Mouse (Mus musculus): ENCODE results near the gene Cnot11. TPM values are rescaled to one million over a fixed set of nuclear protein-coding genes. Genes with fewer than 3 reads are reported as not detected.
A peak's percentile ranks its signal among the peaks of the same experiment; 100 is the strongest.

The Cnot11 gene
- polyA plus RNA-seq, 1 experiment from 2014 or later = 5.6 TPM

GRCm38 (mm10) chr1:39505600-39505999, 29.2 kb upstream of the Cnot11 start:
- Histone ChIP-seq H3K4me3 (ENCODE audit: low read depth, low read length) (no peak overlapping the region), H3K36me3 (ENCODE audit: control insufficient read depth, insufficient read depth) (no peaks in the 10 kb centered on the region), H3K27ac (ENCODE audit: low read length) (no peak overlapping the region), H3K9ac (ENCODE audit: low read depth, low read length) (no peak overlapping the region), H3K27me3 (ENCODE audit: control insufficient read depth, insufficient read depth, low read depth, low read length) (no peaks in the 10 kb centered on the region), H3K9me3 (replicated peaks; ENCODE audit: control insufficient read depth, low read length) (no peaks in the 10 kb centered on the region), H3K4me1 (ENCODE audit: control insufficient read depth, low read depth, low read length) (no peaks in the 10 kb centered on the region), H3K4me2 (ENCODE audit: low read depth, low read length) (no peak overlapping the region)
- no peak for ATAC-seq (ENCODE audit: low read depth)
- 54% methylated on average over 9 of the region's 9 CpGs for WGBS (ENCODE audit: insufficient replicate concordance)

GRCm38 (mm10) chr1:39511775-39512174, 23.0 kb upstream of the Cnot11 start:
- 81% methylated on average over 8 of the region's 8 CpGs for WGBS (ENCODE audit: insufficient replicate concordance)
- Histone ChIP-seq H3K27ac (ENCODE audit: low read length) (no peak overlapping the region), H3K36me3 (ENCODE audit: control insufficient read depth, insufficient read depth) (no peaks in the 10 kb centered on the region), H3K9me3 (replicated peaks; ENCODE audit: control insufficient read depth, low read length) (no peaks in the 10 kb centered on the region), H3K4me2 (ENCODE audit: low read depth, low read length) (no peak overlapping the region), H3K27me3 (ENCODE audit: control insufficient read depth, insufficient read depth, low read depth, low read length) (no peaks in the 10 kb centered on the region), H3K4me1 (ENCODE audit: control insufficient read depth, low read depth, low read length) (no peaks in the 10 kb centered on the region), H3K4me3 (ENCODE audit: low read depth, low read length) (no peak overlapping the region), H3K9ac (ENCODE audit: low read depth, low read length) (no peak overlapping the region)
- ATAC-seq (ENCODE audit: low read depth) = no peak

GRCm38 (mm10) chr1:39512183-39512582, 22.6 kb upstream of the Cnot11 start:
- H3K4me2 ChIP-seq (ENCODE audit: low read depth, low read length) = no peak overlapping the region
- H3K9me3 ChIP-seq (replicated peaks; ENCODE audit: control insufficient read depth, low read length) = no peaks in the 10 kb centered on the region
- no peak overlapping the region for H3K4me3 ChIP-seq (ENCODE audit: low read depth, low read length)
- no peak overlapping the region for H3K9ac ChIP-seq (ENCODE audit: low read depth, low read length)
- WGBS (ENCODE audit: insufficient replicate concordance) = 65% methylated on average over 1 of the region's 1 CpGs
- no peaks in the 10 kb centered on the region for H3K27me3 ChIP-seq (ENCODE audit: control insufficient read depth, insufficient read depth, low read depth, low read length)
- ATAC-seq (ENCODE audit: low read depth) = no peak
- no peaks in the 10 kb centered on the region for H3K4me1 ChIP-seq (ENCODE audit: control insufficient read depth, low read depth, low read length)
- H3K36me3 ChIP-seq (ENCODE audit: control insufficient read depth, insufficient read depth) = no peaks in the 10 kb centered on the region
- no peak overlapping the region for H3K27ac ChIP-seq (ENCODE audit: low read length)

- Histone ChIP-seq H3K27ac (ENCODE audit: low read length) (no peak overlapping the region), H3K4me2 (ENCODE audit: low read depth, low read length) (no peak overlapping the region), H3K9ac (ENCODE audit: low read depth, low read length) (no peak overlapping the region), H3K4me3 (ENCODE audit: low read depth, low read length) (no peak overlapping the region), H3K9me3 (replicated peaks; ENCODE audit: control insufficient read depth, low read length) (no peaks in the 10 kb centered on the region), H3K4me1 (ENCODE audit: control insufficient read depth, low read depth, low read length) (no peaks in the 10 kb centered on the region), H3K27me3 (ENCODE audit: control insufficient read depth, insufficient read depth, low read depth, low read length) (no peaks in the 10 kb centered on the region), H3K36me3 (ENCODE audit: control insufficient read depth, insufficient read depth) (no peaks in the 10 kb centered on the region)
- ATAC-seq (ENCODE audit: low read depth) = 0 out of 2 replicates have a peak, but pooled peaks have one; percentile 19
- WGBS (ENCODE audit: insufficient replicate concordance) = 70% methylated on average over 10 of the region's 10 CpGs
Measured at GRCm38 (mm10) chr1:39515303-39515991, 19.3 kb upstream of the Cnot11 start.

GRCm38 (mm10) chr1:39521326-39521725, 13.5 kb upstream of the Cnot11 start:
- Histone ChIP-seq H3K4me2 (ENCODE audit: low read depth, low read length) (no peak overlapping the region), H3K9ac (ENCODE audit: low read depth, low read length) (no peak overlapping the region), H3K4me3 (ENCODE audit: low read depth, low read length) (no peak overlapping the region), H3K27me3 (ENCODE audit: control insufficient read depth, insufficient read depth, low read depth, low read length) (no peaks in the 10 kb centered on the region), H3K9me3 (replicated peaks; ENCODE audit: control insufficient read depth, low read length) (no peaks in the 10 kb centered on the region), H3K4me1 (ENCODE audit: control insufficient read depth, low read depth, low read length) (no peaks in the 10 kb centered on the region), H3K27ac (ENCODE audit: low read length) (no peak overlapping the region), H3K36me3 (ENCODE audit: control insufficient read depth, insufficient read depth) (no peaks in the 10 kb centered on the region)
- no peak for ATAC-seq (ENCODE audit: low read depth)
- WGBS (ENCODE audit: insufficient replicate concordance) = 83% methylated on average over 7 of the region's 7 CpGs

GRCm38 (mm10) chr1:39522519-39522918, 12.3 kb upstream of the Cnot11 start:
- no peaks in the 10 kb centered on the region; the same call in 1 of the 2 replicates for H3K4me1 ChIP-seq (ENCODE audit: control insufficient read depth, low read depth, low read length)
- no peak overlapping the region for H3K4me2 ChIP-seq (ENCODE audit: low read depth, low read length)
- 14% methylated on average over 5 of the region's 5 CpGs for WGBS (ENCODE audit: insufficient replicate concordance)
- H3K36me3 ChIP-seq (ENCODE audit: control insufficient read depth, insufficient read depth) = no peaks in the 10 kb centered on the region
- H3K9me3 ChIP-seq (replicated peaks; ENCODE audit: control insufficient read depth, low read length) = no peaks in the 10 kb centered on the region
- no peak for ATAC-seq (ENCODE audit: low read depth)
- H3K4me3 ChIP-seq (ENCODE audit: low read depth, low read length) = no peak overlapping the region
- H3K27me3 ChIP-seq (ENCODE audit: control insufficient read depth, insufficient read depth, low read depth, low read length) = no peaks in the 10 kb centered on the region
- H3K9ac ChIP-seq (ENCODE audit: low read depth, low read length) = no peak overlapping the region
- no peak overlapping the region for H3K27ac ChIP-seq (ENCODE audit: low read length)

GRCm38 (mm10) chr1:39525763-39526162, 9.0 kb upstream of the Cnot11 start:
- H3K9me3 ChIP-seq (replicated peaks; ENCODE audit: control insufficient read depth, low read length) = no peaks in the 10 kb centered on the region
- no peaks in the 10 kb centered on the region for H3K27me3 ChIP-seq (ENCODE audit: control insufficient read depth, insufficient read depth, low read depth, low read length)
- H3K4me2 ChIP-seq (ENCODE audit: low read depth, low read length) = no peak overlapping the region
- no peaks in the 10 kb centered on the region for H3K36me3 ChIP-seq (ENCODE audit: control insufficient read depth, insufficient read depth)
- no peak for ATAC-seq (ENCODE audit: low read depth)
- peaks cover 3% of the 10 kb centered on the region for H3K4me1 ChIP-seq (ENCODE audit: control insufficient read depth, low read depth, low read length)
- whole genome bisulfite sequencing (ENCODE audit: insufficient replicate concordance) = 24% methylated on average over 7 of the region's 7 CpGs
- no peak overlapping the region for H3K27ac ChIP-seq (ENCODE audit: low read length)
- no peak overlapping the region for H3K4me3 ChIP-seq (ENCODE audit: low read depth, low read length)
- H3K9ac ChIP-seq (ENCODE audit: low read depth, low read length) = no peak overlapping the region

- WGBS (ENCODE audit: insufficient replicate concordance) = 60% methylated on average over 9 of the region's 9 CpGs
Measured at GRCm38 (mm10) chr1:39526371-39527167, 8.2 kb upstream of the Cnot11 start.

DNA sequence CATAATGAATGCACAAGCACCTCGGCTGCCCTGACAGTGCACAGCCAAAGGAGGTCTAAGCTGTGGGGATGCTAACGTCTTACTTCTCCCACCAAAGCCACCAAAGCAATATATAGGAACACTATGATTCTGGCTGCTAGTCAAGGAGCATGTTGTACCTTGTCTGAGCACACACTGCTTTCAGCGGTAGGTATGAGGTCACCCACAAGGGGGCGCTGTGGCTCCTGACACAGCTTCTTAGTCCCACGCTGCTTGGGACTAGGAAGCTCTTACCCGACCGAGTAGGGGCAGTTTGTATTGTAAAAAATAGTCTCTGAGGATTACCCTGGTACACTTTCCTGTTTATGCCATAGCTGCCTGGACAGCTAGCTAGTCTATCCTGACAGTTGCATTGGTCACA, 7.4 kb upstream of the Cnot11 start:
- Histone ChIP-seq H3K4me2 (ENCODE audit: low read depth, low read length) (no peak overlapping the region), H3K4me1 (ENCODE audit: control insufficient read depth, low read depth, low read length) (peaks cover 3% of the 10 kb centered on the region), H3K27me3 (ENCODE audit: control insufficient read depth, insufficient read depth, low read depth, low read length) (no peaks in the 10 kb centered on the region), H3K9me3 (replicated peaks; ENCODE audit: control insufficient read depth, low read length) (no peaks in the 10 kb centered on the region), H3K4me3 (ENCODE audit: low read depth, low read length) (no peak overlapping the region), H3K36me3 (ENCODE audit: control insufficient read depth, insufficient read depth) (no peaks in the 10 kb centered on the region), H3K9ac (ENCODE audit: low read depth, low read length) (no peak overlapping the region), H3K27ac (ENCODE audit: low read length) (no peak overlapping the region)
- 0 out of 2 replicates have a peak, but pooled peaks have one; percentile 48 for ATAC-seq (ENCODE audit: low read depth)
- WGBS (ENCODE audit: insufficient replicate concordance) = 10% methylated on average over 7 of the region's 7 CpGs

More at GRCm38 (mm10) chr1:39526371-39527167, 8.2 kb upstream of the Cnot11 start:
- H3K4me2 ChIP-seq (ENCODE audit: low read depth, low read length) = no peak overlapping the region
- ATAC-seq (ENCODE audit: low read depth) = no peak
- peaks cover 3% of the 10 kb centered on the region for H3K4me1 ChIP-seq (ENCODE audit: control insufficient read depth, low read depth, low read length)
- no peak overlapping the region for H3K4me3 ChIP-seq (ENCODE audit: low read depth, low read length)
- H3K9ac ChIP-seq (ENCODE audit: low read depth, low read length) = no peak overlapping the region
- no peaks in the 10 kb centered on the region for H3K36me3 ChIP-seq (ENCODE audit: control insufficient read depth, insufficient read depth)
- H3K27ac ChIP-seq (ENCODE audit: low read length) = no peak overlapping the region
- H3K9me3 ChIP-seq (replicated peaks; ENCODE audit: control insufficient read depth, low read length) = no peaks in the 10 kb centered on the region
- H3K27me3 ChIP-seq (ENCODE audit: control insufficient read depth, insufficient read depth, low read depth, low read length) = no peaks in the 10 kb centered on the region

Measured in liver, embryonic 16.5 days (tissue).